Mouse (Mus musculus) cerebellum, adult 2 months (tissue): ENCODE measurements at regions not wholly inside any gene's neighbourhood (a gene's known extent, or its start where the extent isn't known, plus 50 kb on each side); places are given as distances from the start of the nearest gene placed in this dataset.

Experiments
- CTCF ChIP-seq: fragments of 200-500 bp; IDR thresholded peaks from 2 replicates; pipeline ENCODE4 v1.5.1; 2011; ENCODE audit warnings: low read depth, mild to moderate bottlenecking, control low read depth, low read length, moderate library complexity, borderline replicate concordance; ENCODE audit not compliant: insufficient read depth
- POLR2A ChIP-seq: fragments of 200-500 bp; IDR thresholded peaks from 2 replicates; pipeline ENCODE4 v1.6.1; 2011; ENCODE audit warnings: low read length, control low read depth, borderline replicate concordance; ENCODE audit not compliant: insufficient read depth

DNA sequence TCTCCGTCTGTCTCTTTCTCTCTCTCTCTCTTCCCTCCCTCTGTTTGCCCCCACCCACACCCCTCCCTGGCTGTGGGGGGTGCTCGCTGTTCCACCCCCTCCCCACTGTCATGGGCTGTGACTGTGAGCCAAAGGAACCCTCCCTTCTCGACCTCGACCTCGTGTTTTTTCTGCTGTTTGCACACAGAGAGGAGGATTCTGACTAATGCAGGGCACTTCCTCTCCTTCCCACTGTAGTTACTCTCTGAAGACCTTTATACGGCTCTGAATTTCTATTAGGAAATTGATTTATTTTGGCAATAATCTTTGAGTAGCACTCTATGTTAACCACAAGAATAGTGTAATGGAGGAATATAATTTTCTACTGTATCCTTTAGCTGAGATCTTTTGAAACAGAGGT lies 362.1 kb downstream of the Ajap1 start:
- TF ChIP-seq CTCF (no peak), POLR2A (no peak)
